Mouse (Mus musculus): Measurements from ENCODE around the gene Fam166a. TPM values are rescaled to one million over a fixed set of nuclear protein-coding genes. Genes with fewer than 3 reads are reported as not detected.

Gene Fam166a
- 0.93 TPM in 1 of 2 replicates, not detected in the other for polyA plus RNA-seq (2014; fragmentation: Nextera tagmentation; extraction: Ambion mirVana)

- H3K4me1 ChIP-seq (ENCODE audit: control insufficient read depth in 2 of 2, insufficient read depth in 2 of 2, low read length in 2 of 2), result peaks cover 2 to 3% of the 10 kb centered on the region in 2 experiments; a peak in 3 of 4 replicates
- no peak within 1 kb of the TSS for H3K27ac ChIP-seq (replicated peaks in 1 of 2; ENCODE audit: control insufficient read depth in 1 of 2, insufficient read depth in 1 of 2, low read depth in 2 of 2, low read length in 2 of 2)
- H3K27me3 ChIP-seq (ENCODE audit: control insufficient read depth, insufficient read depth, low read length), result 0 out of 2 replicates have a peak, but pooled peaks cover 1% of the 10 kb centered on the region
- H3K9me3 ChIP-seq (ENCODE audit: control insufficient read depth, low read length), result no peaks in the 10 kb centered on the region
- H3K4me2 ChIP-seq (ENCODE audit: low read length), result no peak within 1 kb of the TSS
- no peak for ATAC-seq (ENCODE audit: insufficient number of reproducible peaks, insufficient read depth, low FRiP score, low read depth)
- peaks cover 19% of the 10 kb centered on the region for H3K36me3 ChIP-seq (ENCODE audit: control insufficient read depth, insufficient read depth, low read length)
- no peak within 1 kb of the TSS for H3K4me3 ChIP-seq (ENCODE audit: control insufficient read depth in 1 of 2, insufficient read depth in 1 of 2, low read depth in 1 of 2, low read length in 2 of 2)
- no peak within 1 kb of the TSS for H3K9ac ChIP-seq (ENCODE audit: low read length)
Measured at GRCm38 (mm10) chr2:25218445-25218844, at the start of gene Fam166a. Fam166a (plus strand) TSS chr2:25218745.

DNA sequence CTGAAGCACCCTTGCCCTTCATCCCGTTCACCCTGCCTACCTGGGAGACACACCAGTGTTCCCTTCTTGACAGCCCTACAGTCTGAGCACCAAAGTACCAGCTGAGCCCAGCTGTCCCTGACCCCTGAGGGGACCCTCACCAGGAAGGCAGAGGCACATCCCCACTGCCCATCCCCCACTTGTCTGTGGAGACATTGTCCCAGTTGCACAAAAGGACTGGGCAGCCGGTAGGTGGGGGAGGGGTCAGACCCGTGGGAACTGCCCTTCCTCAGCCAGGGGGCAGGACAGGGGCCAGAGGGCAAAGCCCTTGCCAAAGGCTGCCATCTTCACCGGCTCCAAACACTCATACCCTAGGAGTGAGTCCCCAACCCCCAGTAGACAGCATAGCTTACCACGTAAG, 48.8 kb upstream of the Fam166a start:
- H3K4me2 ChIP-seq (ENCODE audit: low read length), result no peak overlapping the region
- H3K9ac ChIP-seq (ENCODE audit: low read length), result no peak overlapping the region
- peaks cover 9 to 19% of the 10 kb centered on the region in 2 experiments for H3K4me1 ChIP-seq (ENCODE audit: control insufficient read depth in 2 of 2, insufficient read depth in 2 of 2, low read length in 2 of 2)
- H3K9me3 ChIP-seq (ENCODE audit: control insufficient read depth, low read length), result no peaks in the 10 kb centered on the region
- no peak overlapping the region for H3K4me3 ChIP-seq (ENCODE audit: control insufficient read depth in 1 of 2, insufficient read depth in 1 of 2, low read depth in 1 of 2, low read length in 2 of 2)
- ATAC-seq (ENCODE audit: insufficient number of reproducible peaks, insufficient read depth, low FRiP score, low read depth), result no peak
- H3K27me3 ChIP-seq (ENCODE audit: control insufficient read depth, insufficient read depth, low read length), result no peaks in the 10 kb centered on the region
- H3K36me3 ChIP-seq (ENCODE audit: control insufficient read depth, insufficient read depth, low read length), result no peaks in the 10 kb centered on the region
- H3K27ac ChIP-seq (replicated peaks in 1 of 2; ENCODE audit: control insufficient read depth in 1 of 2, insufficient read depth in 1 of 2, low read depth in 2 of 2, low read length in 2 of 2), result no peak overlapping the region
- WGBS, result 40% methylated on average over 5 of the region's 5 CpGs

- H3K27me3 ChIP-seq (ENCODE audit: control insufficient read depth, insufficient read depth, low read length), result 0 out of 2 replicates have a peak, but pooled peaks cover 2% of the 10 kb centered on the region
- H3K4me3 ChIP-seq (ENCODE audit: control insufficient read depth in 1 of 2, insufficient read depth in 1 of 2, low read depth in 1 of 2, low read length in 2 of 2), result no peak overlapping the region
- no peak overlapping the region for H3K4me2 ChIP-seq (ENCODE audit: low read length)
- H3K36me3 ChIP-seq (ENCODE audit: control insufficient read depth, insufficient read depth, low read length), result no peaks in the 10 kb centered on the region
- no peak overlapping the region for H3K9ac ChIP-seq (ENCODE audit: low read length)
- H3K9me3 ChIP-seq (ENCODE audit: control insufficient read depth, low read length), result no peaks in the 10 kb centered on the region
- H3K27ac ChIP-seq (replicated peaks in 1 of 2; ENCODE audit: control insufficient read depth in 1 of 2, insufficient read depth in 1 of 2, low read depth in 2 of 2, low read length in 2 of 2), result no peak overlapping the region
- WGBS, result 59% methylated on average over 10 of the region's 10 CpGs
- ATAC-seq (ENCODE audit: insufficient number of reproducible peaks, insufficient read depth, low FRiP score, low read depth), result no peak
- H3K4me1 ChIP-seq (ENCODE audit: control insufficient read depth in 2 of 2, insufficient read depth in 2 of 2, low read length in 2 of 2), result peaks cover 9 to 19% of the 10 kb centered on the region in 2 experiments
Measured at GRCm38 (mm10) chr2:25170326-25171100, 48.0 kb upstream of the Fam166a start.

GRCm38 (mm10) chr2:25171101-25171768, 47.3 kb upstream of the Fam166a start:
- WGBS, result 83% methylated on average over 6 of the region's 6 CpGs
- H3K4me2 ChIP-seq (ENCODE audit: low read length), result no peak overlapping the region
- 0 out of 2 replicates have a peak, but pooled peaks cover 6% of the 10 kb centered on the region for H3K27me3 ChIP-seq (ENCODE audit: control insufficient read depth, insufficient read depth, low read length)
- no peak overlapping the region for H3K27ac ChIP-seq (replicated peaks in 1 of 2; ENCODE audit: control insufficient read depth in 1 of 2, insufficient read depth in 1 of 2, low read depth in 2 of 2, low read length in 2 of 2)
- H3K36me3 ChIP-seq (ENCODE audit: control insufficient read depth, insufficient read depth, low read length), result no peaks in the 10 kb centered on the region
- no peak for ATAC-seq (ENCODE audit: insufficient number of reproducible peaks, insufficient read depth, low FRiP score, low read depth)
- no peak overlapping the region for H3K4me3 ChIP-seq (ENCODE audit: control insufficient read depth in 1 of 2, insufficient read depth in 1 of 2, low read depth in 1 of 2, low read length in 2 of 2)
- no peaks in the 10 kb centered on the region for H3K9me3 ChIP-seq (ENCODE audit: control insufficient read depth, low read length)
- H3K9ac ChIP-seq (ENCODE audit: low read length), result no peak overlapping the region
- peaks cover 9 to 19% of the 10 kb centered on the region in 2 experiments for H3K4me1 ChIP-seq (ENCODE audit: control insufficient read depth in 2 of 2, insufficient read depth in 2 of 2, low read length in 2 of 2)

GRCm38 (mm10) chr2:25171769-25172153, 46.8 kb upstream of the Fam166a start:
- ATAC-seq (ENCODE audit: insufficient number of reproducible peaks, insufficient read depth, low FRiP score, low read depth), result no peak
- H3K27ac ChIP-seq (replicated peaks in 1 of 2; ENCODE audit: control insufficient read depth in 1 of 2, insufficient read depth in 1 of 2, low read depth in 2 of 2, low read length in 2 of 2), result no peak overlapping the region
- no peak overlapping the region for H3K4me2 ChIP-seq (ENCODE audit: low read length)
- H3K27me3 ChIP-seq (ENCODE audit: control insufficient read depth, insufficient read depth, low read length), result peaks cover 8% of the 10 kb centered on the region; the same call in 1 of the 2 replicates
- H3K9ac ChIP-seq (ENCODE audit: low read length), result no peak overlapping the region
- H3K4me3 ChIP-seq (ENCODE audit: control insufficient read depth in 1 of 2, insufficient read depth in 1 of 2, low read depth in 1 of 2, low read length in 2 of 2), result no peak overlapping the region
- no peaks in the 10 kb centered on the region for H3K9me3 ChIP-seq (ENCODE audit: control insufficient read depth, low read length)
- H3K36me3 ChIP-seq (ENCODE audit: control insufficient read depth, insufficient read depth, low read length), result no peaks in the 10 kb centered on the region
- H3K4me1 ChIP-seq (ENCODE audit: control insufficient read depth in 2 of 2, insufficient read depth in 2 of 2, low read length in 2 of 2), result peaks cover 15 to 25% of the 10 kb centered on the region in 2 experiments
- WGBS, result 72% methylated on average over 1 of the region's 1 CpGs

DNA sequence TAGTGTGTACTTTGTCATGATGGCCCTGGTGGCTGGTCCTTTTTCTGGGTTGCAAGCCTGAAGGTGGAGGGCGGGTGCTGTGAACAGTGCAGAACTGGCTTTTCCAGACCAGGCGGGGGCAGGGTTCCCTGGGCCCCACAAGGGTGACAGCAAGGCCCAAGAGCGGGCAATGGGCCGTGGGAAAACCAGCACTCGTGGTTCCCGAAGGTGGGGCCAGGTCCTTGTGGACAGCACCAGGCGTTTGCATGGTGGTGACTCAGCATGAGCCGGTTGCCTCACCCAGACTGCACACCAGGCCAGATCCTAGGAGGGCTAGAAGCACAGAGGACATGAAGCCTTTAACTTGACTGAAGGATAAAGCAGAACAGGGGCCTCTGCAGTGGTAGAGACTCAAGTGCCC, 45.9 kb upstream of the Fam166a start:
- WGBS, result 64% methylated on average over 8 of the region's 8 CpGs
- no peaks in the 10 kb centered on the region for H3K9me3 ChIP-seq (ENCODE audit: control insufficient read depth, low read length)
- no peaks in the 10 kb centered on the region for H3K36me3 ChIP-seq (ENCODE audit: control insufficient read depth, insufficient read depth, low read length)
- ATAC-seq (ENCODE audit: insufficient number of reproducible peaks, insufficient read depth, low FRiP score, low read depth), result no peak
- peaks cover 17 to 28% of the 10 kb centered on the region in 2 experiments for H3K4me1 ChIP-seq (ENCODE audit: control insufficient read depth in 2 of 2, insufficient read depth in 2 of 2, low read length in 2 of 2)
- H3K27ac ChIP-seq (replicated peaks in 1 of 2; ENCODE audit: control insufficient read depth in 1 of 2, insufficient read depth in 1 of 2, low read depth in 2 of 2, low read length in 2 of 2), result no peak overlapping the region
- H3K4me3 ChIP-seq (ENCODE audit: control insufficient read depth in 1 of 2, insufficient read depth in 1 of 2, low read depth in 1 of 2, low read length in 2 of 2), result no peak overlapping the region
- H3K9ac ChIP-seq (ENCODE audit: low read length), result no peak overlapping the region
- peaks cover 15% of the 10 kb centered on the region; the same call in 1 of the 2 replicates for H3K27me3 ChIP-seq (ENCODE audit: control insufficient read depth, insufficient read depth, low read length)
- H3K4me2 ChIP-seq (ENCODE audit: low read length), result no peak overlapping the region

- H3K4me3 ChIP-seq (ENCODE audit: control insufficient read depth in 1 of 2, insufficient read depth in 1 of 2, low read depth in 1 of 2, low read length in 2 of 2), result no peak overlapping the region
- WGBS, result 84% methylated on average over 4 of the region's 4 CpGs
- peaks cover 26% of the 10 kb centered on the region; the same call in 1 of the 2 replicates for H3K27me3 ChIP-seq (ENCODE audit: control insufficient read depth, insufficient read depth, low read length)
- H3K27ac ChIP-seq (replicated peaks in 1 of 2; ENCODE audit: control insufficient read depth in 1 of 2, insufficient read depth in 1 of 2, low read depth in 2 of 2, low read length in 2 of 2), result no peak overlapping the region
- H3K9ac ChIP-seq (ENCODE audit: low read length), result no peak overlapping the region
- no peak for ATAC-seq (ENCODE audit: insufficient number of reproducible peaks, insufficient read depth, low FRiP score, low read depth)
- no peaks in the 10 kb centered on the region for H3K36me3 ChIP-seq (ENCODE audit: control insufficient read depth, insufficient read depth, low read length)
- H3K4me1 ChIP-seq (ENCODE audit: control insufficient read depth in 2 of 2, insufficient read depth in 2 of 2, low read length in 2 of 2), result peaks cover 27 to 32% of the 10 kb centered on the region in 2 experiments
- no peak overlapping the region for H3K4me2 ChIP-seq (ENCODE audit: low read length)
- no peaks in the 10 kb centered on the region for H3K9me3 ChIP-seq (ENCODE audit: control insufficient read depth, low read length)
Measured at GRCm38 (mm10) chr2:25173821-25174220, 44.7 kb upstream of the Fam166a start.
